Mouse (Mus musculus) induced T-regulatory cell, adult 2 months (primary cell): ENCODE data around the gene Tuba1a.
"Not testable (repeated sequence)": the region's sequence is repeated elsewhere in the genome, so short reads cannot be mapped to it uniquely, and the experiment has no call there.

Experiments
- DNase-seq: peaks from one replicate; pipeline ENCODE4 v3.0.0-alpha.2; 2012; ENCODE audit warnings: low read depth

The Tuba1a gene

GRCm38 (mm10) chr15:98985240-98985981, 31.9 kb upstream of the Tuba1a start:
- DNase-seq = peak; percentile 93

- no peak for DNase-seq
These were observed 31.2 kb upstream of the Tuba1a start for GRCm38 (mm10) chr15:98984681-98985080.

GRCm38 (mm10) chr15:98983431-98984081, 30.1 kb upstream of the Tuba1a start:
- no peak for DNase-seq

- no peak for DNase-seq
These were observed 28.6 kb upstream of the Tuba1a start for GRCm38 (mm10) chr15:98982100-98982499.

GRCm38 (mm10) chr15:98980012-98980614, 26.6 kb upstream of the Tuba1a start:
- no peak for DNase-seq

GRCm38 (mm10) chr15:98978409-98979172, 25.1 kb upstream of the Tuba1a start:
- DNase-seq = no peak

- DNase-seq = no peak
These were observed 24.4 kb upstream of the Tuba1a start for GRCm38 (mm10) chr15:98977759-98978408.

GRCm38 (mm10) chr15:98976763-98977758, 23.6 kb upstream of the Tuba1a start:
- DNase-seq = no peak

GRCm38 (mm10) chr15:98973015-98973614, 19.6 kb upstream of the Tuba1a start:
- no peak for DNase-seq

- not testable (repeated sequence) for DNase-seq
These were observed 18.2 kb upstream of the Tuba1a start for GRCm38 (mm10) chr15:98971576-98972320.

GRCm38 (mm10) chr15:98971111-98971510, 17.6 kb upstream of the Tuba1a start:
- DNase-seq = no peak

- DNase-seq = peak; percentile 54
These were observed 16.0 kb upstream of the Tuba1a start for GRCm38 (mm10) chr15:98969372-98970101.

GRCm38 (mm10) chr15:98968701-98969371, 15.3 kb upstream of the Tuba1a start:
- DNase-seq = no peak

GRCm38 (mm10) chr15:98959531-98959930, 6.0 kb upstream of the Tuba1a start:
- DNase-seq = no peak

- peak; percentile 47 for DNase-seq
These were observed 5.5 kb upstream of the Tuba1a start for GRCm38 (mm10) chr15:98958901-98959420.

GRCm38 (mm10) chr15:98957475-98957874, 4.0 kb upstream of the Tuba1a start:
- no peak for DNase-seq

GRCm38 (mm10) chr15:98956000-98956399, 2.5 kb upstream of the Tuba1a start:
- no peak for DNase-seq

GRCm38 (mm10) chr15:98955324-98955723, 1.8 kb upstream of the Tuba1a start:
- DNase-seq = no peak
